ENCODE assay signal across 10 mouse cellular contexts in genomic region chr6:89000359-89000758, GRCm38 (mm10).
DNase-seq lines count a peak whose midpoint lies in the region; ATAC-seq and TF ChIP-seq lines count a peak whose summit lies in the region.
"Had no signal": no experiment of that assay in that cellular context is flagged by ENCODE, and none has a peak within 500 bp of the region (broad histone marks: within the 10 kb centered on the region; RNA-seq: fewer than 3 reads in every experiment).

No protein-coding gene starts in this region.

- peak overlapping the region; percentile 21; the same call in 1 of the 2 replicates for H3K4me2 ChIP-seq in hindbrain, embryonic 14.5 days (replicated peaks)
- H3K4me2 ChIP-seq in lung, embryonic 15.5 days = peak overlapping the region; percentile 6; the same call in 1 of the 2 replicates

- no peak for DNase-seq in layer of hippocampus, adult 2 months (ENCODE audit: low spot score in 2 of 2)
- no peak for DNase-seq in layer of hippocampus, postnatal 36 days
- DNase-seq in hindbrain, embryonic 14.5 days (ENCODE audit: low spot score) = no peak
- DNase-seq in spleen, adult 2 months (ENCODE audit: low read depth in 1 of 2, low spot score in 2 of 2) = peak; percentile 59 to 62
- DNase-seq in layer of hippocampus, postnatal 10 days (ENCODE audit: low spot score in 2 of 2) = no peak
- DNase-seq in thymus, postnatal 14 days = no peak
- DNase-seq: cerebellum, postnatal 25 days had no signal

- 0 out of 2 replicates have a peak, but pooled peaks cover 11% of the 10 kb centered on the region for H3K4me1 ChIP-seq in hindbrain, embryonic 14.5 days (replicated peaks; ENCODE audit: control insufficient read depth, insufficient read depth, low read length)
- peaks cover 12% of the 10 kb centered on the region; the same call in 1 of the 2 replicates for H3K4me1 ChIP-seq in lung, embryonic 15.5 days
- peaks cover 2% of the 10 kb centered on the region; the same call in 1 of the 2 replicates for H3K4me1 ChIP-seq in spleen, adult 2 months (ENCODE audit: control insufficient read depth, insufficient read depth, insufficient read length)

- no peaks in the 10 kb centered on the region for H3K9me3 ChIP-seq in hindbrain, embryonic 14.5 days (ENCODE audit: control insufficient read depth, low read length)
- no peaks in the 10 kb centered on the region for H3K9me3 ChIP-seq in lung, embryonic 15.5 days

- H3K4me3 ChIP-seq in layer of hippocampus, adult 2 months = peak overlapping the region; percentile 32; the same call in 1 of the 2 replicates
- no peak overlapping the region for H3K4me3 ChIP-seq in hindbrain, embryonic 14.5 days (replicated peaks; ENCODE audit: low read length)
- H3K4me3 ChIP-seq in lung, embryonic 15.5 days = no peak overlapping the region
- H3K4me3 ChIP-seq in spleen, adult 2 months (ENCODE audit: extremely low read depth, insufficient read depth, insufficient read length) = no peak overlapping the region
- H3K4me3 ChIP-seq: megakaryocyte, embryonic 14.5 days had no signal

- ATAC-seq in hindbrain, embryonic 14.5 days (ENCODE audit: low FRiP score) = no peak
- no peak for ATAC-seq in lung, embryonic 15.5 days (ENCODE audit: borderline replicate concordance, extremely low read depth, low FRiP score, low TSS enrichment)
- no peak for ATAC-seq in megakaryocyte, adult 5-6 weeks (ENCODE audit: poor library complexity, severe bottlenecking)

- H3K27ac ChIP-seq in layer of hippocampus, adult 2 months = peak overlapping the region; percentile 6; the same call in 1 of the 2 replicates
- H3K27ac ChIP-seq in hindbrain, embryonic 14.5 days = no peak overlapping the region
- no peak overlapping the region for H3K27ac ChIP-seq in lung, embryonic 15.5 days
- no peak overlapping the region for H3K27ac ChIP-seq in spleen, adult 2 months (ENCODE audit: insufficient read depth, low read length)

- WGBS in hindbrain, embryonic 14.5 days = 10% methylated on average over 14 of the region's 14 CpGs
- WGBS in lung, embryonic 15.5 days = 21% methylated on average over 14 of the region's 14 CpGs
- WGBS in spleen, adult 2 months = 24% methylated on average over 14 of the region's 14 CpGs

- H3K9ac ChIP-seq in hindbrain, embryonic 14.5 days = no peak overlapping the region
- no peak overlapping the region for H3K9ac ChIP-seq in lung, embryonic 15.5 days

- no peak for TF ChIP-seq CTCF in layer of hippocampus, adult 2 months (conservative IDR thresholded peaks at IDR 0.05)
- TF ChIP-seq CTCF in spleen, adult 2 months (IDR thresholded peaks at IDR 0.05; ENCODE audit: extremely low read depth, insufficient read depth, insufficient read length, insufficient replicate concordance) = no peak

- H3K27me3 ChIP-seq in hindbrain, embryonic 14.5 days (ENCODE audit: control insufficient read depth, insufficient read depth, low read length) = peaks cover 6% of the 10 kb centered on the region; the same call in 1 of the 2 replicates
- no peaks in the 10 kb centered on the region for H3K27me3 ChIP-seq in lung, embryonic 15.5 days
- no peaks in the 10 kb centered on the region for H3K27me3 ChIP-seq in spleen, adult 2 months (ENCODE audit: control insufficient read depth, insufficient read depth, low read length)

- H3K36me3 ChIP-seq in hindbrain, embryonic 14.5 days (replicated peaks; ENCODE audit: control insufficient read depth, insufficient read depth) = no peaks in the 10 kb centered on the region
- H3K36me3 ChIP-seq in lung, embryonic 15.5 days = no peaks in the 10 kb centered on the region
- H3K36me3 ChIP-seq in spleen, adult 2 months (ENCODE audit: control insufficient read depth, insufficient read depth, low read length) = no peaks in the 10 kb centered on the region

- TF ChIP-seq POLR2A in spleen, adult 2 months (IDR thresholded peaks at IDR 0.05; ENCODE audit: low read depth, low read length) = no peak

Comparison
In these comparisons a context has a peak if more than half of its experiments do, and no peak if none do; other contexts are left out.
1. DNase-seq: peak in spleen, adult 2 months (2 of 2); none in layer of hippocampus, adult 2 months (0 of 2), layer of hippocampus, postnatal 36 days (0 of 2), hindbrain, embryonic 14.5 days (single experiment), layer of hippocampus, postnatal 10 days (0 of 2) and thymus, postnatal 14 days (single experiment).